Mouse (Mus musculus): ENCODE measurements around the gene Dhx32.
A peak's percentile ranks its signal among the peaks of the same experiment; 100 is the strongest.

Dhx32 gene

DNA sequence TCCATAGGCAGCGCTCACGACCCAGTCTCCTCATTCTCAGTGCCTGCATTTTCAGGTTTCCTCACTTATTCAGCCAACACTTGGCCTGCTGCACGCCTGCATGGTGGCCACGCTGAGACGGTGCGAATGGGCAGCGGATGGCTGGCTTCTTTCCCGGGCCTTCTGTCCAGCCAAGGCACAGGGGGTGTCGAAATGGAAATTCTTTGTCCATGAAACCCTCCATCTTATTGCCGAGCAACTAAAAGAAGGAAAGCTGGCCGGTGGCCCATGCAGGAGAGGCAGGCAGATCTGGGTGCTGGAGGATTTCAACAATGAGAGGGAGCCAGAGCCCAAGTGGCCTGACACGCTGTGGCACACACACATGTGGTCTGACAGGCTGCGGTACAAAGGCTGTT lies 16.7 kb downstream of the Dhx32 start:
- Histone ChIP-seq H3K36me3 (ENCODE audit: insufficient read depth, low read length) (no peaks in the 10 kb centered on the region), H3K27me3 (ENCODE audit: insufficient read depth, low read length) (no peaks in the 10 kb centered on the region), H3K9me3 (ENCODE audit: low read length) (peaks cover 4% of the 10 kb centered on the region; the same call in 1 of the 2 replicates), H3K4me1 (replicated peaks; ENCODE audit: low read depth, low read length) (peaks cover 61% of the 10 kb centered on the region), H3K4me3 (replicated peaks; ENCODE audit: low read length) (0 out of 2 replicates have a peak overlapping the region, but pooled peaks have one; percentile 20)
- TF ChIP-seq NANOG (IDR thresholded peaks at IDR 0.05; ENCODE audit: borderline replicate concordance, low read length): no peak
- TF ChIP-seq CTCF (conservative IDR thresholded peaks at IDR 0.05; ENCODE audit: low read length): no peak
- TF ChIP-seq POU5F1 (IDR thresholded peaks at IDR 0.05; ENCODE audit: borderline replicate concordance, low read length): no peak

DNA sequence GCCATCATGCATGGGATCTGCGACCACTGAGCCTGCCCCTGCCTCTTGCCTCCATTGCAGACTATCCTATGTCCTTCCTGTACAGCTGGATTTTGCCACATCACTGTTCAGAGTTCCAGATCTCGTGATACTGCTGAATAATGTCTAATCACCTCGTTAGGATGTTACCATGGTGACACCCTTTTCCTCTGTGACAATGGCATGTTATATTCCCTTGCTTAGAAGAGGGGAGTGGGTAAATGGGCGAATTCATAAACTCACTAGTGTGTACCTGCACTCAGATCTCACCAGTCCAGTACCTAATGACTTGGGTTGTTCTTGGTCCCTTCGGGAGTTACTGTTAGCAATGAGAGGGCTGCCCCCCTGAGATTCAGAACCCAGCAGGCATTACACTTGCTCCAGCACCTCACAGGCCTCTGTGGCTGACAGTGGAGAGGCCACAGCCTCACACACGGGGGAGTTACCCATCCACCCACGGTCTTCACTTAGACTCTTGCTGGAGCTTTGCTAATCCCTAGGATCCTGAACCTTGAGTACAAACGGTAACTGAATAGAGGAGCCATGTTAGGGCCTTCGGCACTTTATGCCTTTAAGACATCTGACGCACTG lies 17.2 kb downstream of the Dhx32 start:
- H3K9me3 ChIP-seq (ENCODE audit: low read length): peaks cover 4% of the 10 kb centered on the region; the same call in 1 of the 2 replicates
- H3K4me3 ChIP-seq (replicated peaks; ENCODE audit: low read length): no peak overlapping the region
- H3K4me1 ChIP-seq (replicated peaks; ENCODE audit: low read depth, low read length): peaks cover 62% of the 10 kb centered on the region
- no peaks in the 10 kb centered on the region for H3K27me3 ChIP-seq (ENCODE audit: insufficient read depth, low read length)
- no peaks in the 10 kb centered on the region for H3K36me3 ChIP-seq (ENCODE audit: insufficient read depth, low read length)
- no peak for TF ChIP-seq CTCF (conservative IDR thresholded peaks at IDR 0.05; ENCODE audit: low read length)
- no peak for TF ChIP-seq NANOG (IDR thresholded peaks at IDR 0.05; ENCODE audit: borderline replicate concordance, low read length)

DNA sequence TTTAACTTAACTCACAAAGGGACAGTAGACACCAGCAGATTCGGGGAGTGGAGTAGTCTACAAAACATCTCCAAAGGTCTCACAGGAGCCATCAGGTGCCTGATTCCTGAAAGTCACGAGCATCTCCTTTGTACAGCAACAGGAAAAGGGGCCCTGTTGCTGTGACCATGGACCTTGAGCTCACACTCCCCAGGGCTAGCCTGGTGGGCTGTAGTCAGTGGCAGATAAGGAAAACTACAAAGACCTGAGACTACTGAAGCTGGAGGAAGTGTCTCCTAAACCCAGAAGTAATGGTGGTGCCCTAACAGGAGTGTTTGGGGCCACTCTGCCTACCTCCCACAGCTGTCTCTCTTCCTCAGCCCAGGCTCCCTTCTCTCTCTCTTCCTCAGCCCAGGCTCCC lies 18.1 kb downstream of the Dhx32 start:
- no peak for TF ChIP-seq NANOG (IDR thresholded peaks at IDR 0.05; ENCODE audit: borderline replicate concordance, low read length)
- no peak for TF ChIP-seq CTCF (conservative IDR thresholded peaks at IDR 0.05; ENCODE audit: low read length)
- TF ChIP-seq POU5F1 (IDR thresholded peaks at IDR 0.05; ENCODE audit: borderline replicate concordance, low read length): no peak
- no peaks in the 10 kb centered on the region for H3K36me3 ChIP-seq (ENCODE audit: insufficient read depth, low read length)
- no peak overlapping the region for H3K4me3 ChIP-seq (replicated peaks; ENCODE audit: low read length)
- H3K27me3 ChIP-seq (ENCODE audit: insufficient read depth, low read length): no peaks in the 10 kb centered on the region
- peaks cover 4% of the 10 kb centered on the region; the same call in 1 of the 2 replicates for H3K9me3 ChIP-seq (ENCODE audit: low read length)
- H3K4me1 ChIP-seq (replicated peaks; ENCODE audit: low read depth, low read length): peaks cover 60% of the 10 kb centered on the region

DNA sequence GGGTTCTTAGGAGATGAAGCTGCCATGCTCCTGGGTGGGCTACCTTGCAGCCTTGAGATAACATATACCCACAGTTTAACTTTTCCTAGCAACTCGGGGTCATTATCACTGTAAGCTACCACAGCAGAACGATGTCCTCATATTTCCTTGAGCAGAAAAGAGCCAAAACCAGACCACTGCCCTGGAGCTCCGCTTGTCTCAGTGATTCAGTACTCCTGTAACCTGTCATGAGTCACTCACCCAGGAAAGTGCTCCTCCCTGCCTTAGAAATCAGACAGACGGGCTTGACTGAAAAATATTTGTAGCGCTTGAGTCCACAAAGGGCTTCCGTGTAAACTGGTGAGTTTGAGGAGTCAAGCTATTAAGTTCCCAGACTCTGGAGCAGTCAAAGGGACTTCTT lies 19.8 kb downstream of the Dhx32 start:
- TF ChIP-seq POU5F1 (IDR thresholded peaks at IDR 0.05; ENCODE audit: borderline replicate concordance, low read length) (no peak), NANOG (IDR thresholded peaks at IDR 0.05; ENCODE audit: borderline replicate concordance, low read length) (no peak), CTCF (conservative IDR thresholded peaks at IDR 0.05; ENCODE audit: low read length) (no peak)
- Histone ChIP-seq H3K27me3 (ENCODE audit: insufficient read depth, low read length) (no peaks in the 10 kb centered on the region), H3K36me3 (ENCODE audit: insufficient read depth, low read length) (peaks cover 8% of the 10 kb centered on the region), H3K4me1 (replicated peaks; ENCODE audit: low read depth, low read length) (peaks cover 65% of the 10 kb centered on the region), H3K4me3 (replicated peaks; ENCODE audit: low read length) (no peak overlapping the region), H3K9me3 (ENCODE audit: low read length) (peaks cover 4% of the 10 kb centered on the region; the same call in 1 of the 2 replicates)

DNA sequence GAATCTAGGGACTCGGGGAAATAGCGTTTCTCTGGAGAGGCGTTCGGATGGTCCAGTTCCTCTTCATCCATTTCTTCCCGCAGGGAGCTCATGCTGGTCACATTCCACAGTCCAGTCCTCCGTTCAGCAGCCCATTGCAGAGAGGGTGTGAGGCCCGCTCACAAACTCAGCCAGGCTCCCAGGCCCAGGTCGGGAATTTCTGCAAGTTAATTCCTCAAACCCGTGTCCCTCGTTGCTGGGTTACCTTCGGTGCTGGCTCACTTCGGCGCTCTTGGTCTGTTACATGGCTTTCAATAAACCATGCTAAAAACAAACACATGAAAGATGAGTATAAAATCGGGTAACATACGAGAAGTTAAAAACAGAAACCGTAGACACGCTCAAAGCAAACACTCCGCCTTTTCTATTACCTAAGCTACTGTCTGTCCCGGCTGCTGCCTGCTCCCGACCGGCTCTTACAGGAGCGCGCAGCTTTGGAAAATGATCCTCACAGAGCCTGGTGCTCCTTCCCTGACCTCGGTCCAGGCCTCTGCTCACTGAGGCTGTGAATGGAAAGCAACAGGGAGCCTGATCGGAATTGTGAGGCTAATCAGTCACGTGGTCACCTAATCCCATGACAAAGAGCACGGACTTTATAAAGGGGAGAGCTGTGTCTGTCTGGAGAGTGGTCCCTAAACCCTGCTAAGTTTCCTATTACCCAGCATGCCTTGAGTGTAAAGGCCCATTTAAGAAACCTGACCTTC lies 22.7 kb downstream of the Dhx32 start:
- peaks cover 4% of the 10 kb centered on the region; the same call in 1 of the 2 replicates for H3K9me3 ChIP-seq (ENCODE audit: low read length)
- H3K4me1 ChIP-seq (replicated peaks; ENCODE audit: low read depth, low read length): peaks cover 54% of the 10 kb centered on the region
- peaks cover 8% of the 10 kb centered on the region for H3K36me3 ChIP-seq (ENCODE audit: insufficient read depth, low read length)
- H3K4me3 ChIP-seq (replicated peaks; ENCODE audit: low read length): peak overlapping the region; percentile 79
- H3K27me3 ChIP-seq (ENCODE audit: insufficient read depth, low read length): no peaks in the 10 kb centered on the region
- peak; percentile 73 for TF ChIP-seq NANOG (IDR thresholded peaks at IDR 0.05; ENCODE audit: borderline replicate concordance, low read length)
- TF ChIP-seq CTCF (conservative IDR thresholded peaks at IDR 0.05; ENCODE audit: low read length): no peak

DNA sequence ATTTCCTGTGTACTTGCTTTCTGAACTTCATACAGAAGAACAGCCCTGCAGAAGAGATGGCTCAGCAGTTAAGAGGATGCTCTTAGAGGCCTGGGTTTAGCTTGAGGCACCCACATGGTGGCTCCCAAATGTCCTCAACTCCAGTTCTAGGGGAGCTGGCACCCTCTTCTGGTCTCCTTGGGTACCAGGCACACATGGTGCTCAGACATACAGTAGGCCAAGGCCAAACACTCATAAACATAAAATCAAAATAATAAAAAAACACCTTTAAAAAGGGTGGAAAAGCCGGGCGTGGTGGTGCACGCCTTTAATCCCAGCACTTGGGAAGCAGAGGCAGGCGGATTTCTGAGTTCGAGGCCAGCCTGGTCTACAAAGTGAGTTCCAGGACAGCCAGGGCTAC lies 23.8 kb downstream of the Dhx32 start:
- no peak for TF ChIP-seq POU5F1 (IDR thresholded peaks at IDR 0.05; ENCODE audit: borderline replicate concordance, low read length)
- TF ChIP-seq NANOG (IDR thresholded peaks at IDR 0.05; ENCODE audit: borderline replicate concordance, low read length): no peak
- Histone ChIP-seq H3K9me3 (ENCODE audit: low read length) (peaks cover 4% of the 10 kb centered on the region; the same call in 1 of the 2 replicates), H3K27me3 (ENCODE audit: insufficient read depth, low read length) (no peaks in the 10 kb centered on the region), H3K4me1 (replicated peaks; ENCODE audit: low read depth, low read length) (peaks cover 45% of the 10 kb centered on the region), H3K36me3 (ENCODE audit: insufficient read depth, low read length) (peaks cover 11% of the 10 kb centered on the region), H3K4me3 (replicated peaks; ENCODE audit: low read length) (peak overlapping the region; percentile 79)

DNA sequence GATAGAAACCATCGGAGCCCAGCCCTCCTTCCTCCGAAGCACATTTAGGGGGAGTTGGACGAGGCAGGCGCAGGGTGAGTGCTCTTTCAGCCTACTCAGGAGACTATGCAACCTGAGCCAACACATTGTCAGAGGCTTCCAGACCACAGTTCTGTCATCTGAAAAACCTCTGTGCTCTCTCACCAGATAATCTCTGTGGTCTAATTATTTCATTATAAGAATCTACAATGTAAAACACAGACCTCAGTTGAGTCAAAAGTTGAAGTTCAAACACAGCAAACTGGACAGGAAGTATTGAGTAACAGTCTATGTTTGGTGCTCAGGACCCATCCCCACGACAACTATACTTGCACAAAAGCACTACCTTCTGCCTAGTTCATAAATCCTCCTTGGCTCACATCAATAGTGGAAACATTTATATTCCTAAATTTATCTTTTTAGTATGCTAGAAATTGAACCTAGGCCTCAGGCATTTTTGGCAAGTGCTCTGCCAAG lies 24.5 kb downstream of the Dhx32 start:
- TF ChIP-seq NANOG (IDR thresholded peaks at IDR 0.05; ENCODE audit: borderline replicate concordance, low read length): no peak
- TF ChIP-seq POU5F1 (IDR thresholded peaks at IDR 0.05; ENCODE audit: borderline replicate concordance, low read length): no peak
- TF ChIP-seq CTCF (conservative IDR thresholded peaks at IDR 0.05; ENCODE audit: low read length): no peak
- Histone ChIP-seq H3K4me3 (replicated peaks; ENCODE audit: low read length) (peak overlapping the region; percentile 26; the same call in 1 of the 2 replicates), H3K36me3 (ENCODE audit: insufficient read depth, low read length) (peaks cover 11% of the 10 kb centered on the region)

DNA sequence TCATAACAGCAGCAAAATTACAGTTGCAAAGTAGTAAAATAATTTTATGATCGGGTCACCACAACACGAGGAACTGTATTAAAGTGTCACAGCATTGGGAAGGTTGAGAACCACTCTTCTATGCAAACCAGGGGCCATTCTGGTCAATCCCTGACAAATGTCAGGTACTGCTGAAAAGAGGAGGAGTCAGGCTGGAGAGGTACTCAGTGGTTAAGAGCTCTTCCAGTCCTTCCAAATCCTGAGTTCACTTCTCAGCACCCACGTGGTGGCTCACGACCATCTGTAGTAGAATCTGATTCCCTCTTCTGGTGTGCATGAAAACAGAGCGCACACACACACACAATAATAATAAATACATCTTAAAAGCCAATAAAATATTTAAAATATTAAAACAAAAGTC lies 31.4 kb downstream of the Dhx32 start:
- H3K27me3 ChIP-seq (ENCODE audit: insufficient read depth, low read length): no peaks in the 10 kb centered on the region
- TF ChIP-seq NANOG (IDR thresholded peaks at IDR 0.05; ENCODE audit: borderline replicate concordance, low read length) (no peak), CTCF (conservative IDR thresholded peaks at IDR 0.05; ENCODE audit: low read length) (no peak), POU5F1 (IDR thresholded peaks at IDR 0.05; ENCODE audit: borderline replicate concordance, low read length) (no peak)
- peaks cover 26% of the 10 kb centered on the region for H3K4me1 ChIP-seq (replicated peaks; ENCODE audit: low read depth, low read length)
- H3K36me3 ChIP-seq (ENCODE audit: insufficient read depth, low read length): peaks cover 49% of the 10 kb centered on the region
- H3K4me3 ChIP-seq (replicated peaks; ENCODE audit: low read length): no peak overlapping the region
- no peaks in the 10 kb centered on the region for H3K9me3 ChIP-seq (ENCODE audit: low read length)

More for the DNA sequence above, 24.5 kb downstream of the Dhx32 start:
- peaks cover 38% of the 10 kb centered on the region for H3K4me1 ChIP-seq (replicated peaks; ENCODE audit: low read depth, low read length)
- H3K27me3 ChIP-seq (ENCODE audit: insufficient read depth, low read length): no peaks in the 10 kb centered on the region
- peaks cover 4% of the 10 kb centered on the region; the same call in 1 of the 2 replicates for H3K9me3 ChIP-seq (ENCODE audit: low read length)
